Mouse (Mus musculus): Measurements from ENCODE around the gene Gm29289.
"Not testable (repeated sequence)": the region's sequence is repeated elsewhere in the genome, so short reads cannot be mapped to it uniquely, and the experiment has no call there.

Gene Gm29289

GRCm38 (mm10) chrY:2932282-2932681 lies at the start of gene Gm29289:
Gm29289 (plus strand) TSS chrY:2932582.
- in situ Hi-C loops (cut with MboI): not testable (repeated sequence)

DNA sequence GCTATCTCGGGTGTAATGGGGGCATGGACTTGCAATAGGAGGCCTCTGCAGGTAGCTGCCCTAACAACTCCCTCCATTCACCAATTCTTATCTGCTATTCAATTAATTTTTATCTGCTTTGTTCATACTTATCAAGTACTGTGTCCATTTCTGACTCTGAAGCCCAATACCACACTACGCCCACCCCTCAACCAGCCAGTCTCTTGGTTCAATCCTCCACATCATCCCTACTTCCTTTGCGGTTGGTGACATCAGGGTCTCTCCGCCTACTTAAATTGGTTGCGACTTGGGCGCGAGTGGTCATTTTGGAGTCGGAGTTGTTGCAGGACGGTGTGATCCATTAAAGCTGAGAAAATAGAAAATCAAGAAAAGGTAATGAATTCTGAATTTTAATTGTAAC lies 31.7 kb upstream of the Gm29289 start, which contains the start of gene Gm10352:
Gm10352 (plus strand) TSS at position 301 of the 400 bp plus-strand sequence.
- in situ Hi-C loops (cut with MboI): not testable (repeated sequence)
